Mouse (Mus musculus) E14TG2a.4 (cell line): ENCODE measurements around the gene Cyfip2.

Experiments used
- CTCF ChIP-seq: conservative IDR thresholded peaks from 2 replicates; pipeline ENCODE4 v1.5.1; 2014; ENCODE audit warnings: low read length
- NANOG ChIP-seq: IDR thresholded peaks from 2 replicates; pipeline ENCODE4 v1.6.1; 2014; ENCODE audit warnings: borderline replicate concordance, low read length, mixed read lengths
- POU5F1 ChIP-seq: IDR thresholded peaks from 2 replicates; pipeline ENCODE4 v1.6.1; 2014; ENCODE audit warnings: low read length, borderline replicate concordance

DNA sequence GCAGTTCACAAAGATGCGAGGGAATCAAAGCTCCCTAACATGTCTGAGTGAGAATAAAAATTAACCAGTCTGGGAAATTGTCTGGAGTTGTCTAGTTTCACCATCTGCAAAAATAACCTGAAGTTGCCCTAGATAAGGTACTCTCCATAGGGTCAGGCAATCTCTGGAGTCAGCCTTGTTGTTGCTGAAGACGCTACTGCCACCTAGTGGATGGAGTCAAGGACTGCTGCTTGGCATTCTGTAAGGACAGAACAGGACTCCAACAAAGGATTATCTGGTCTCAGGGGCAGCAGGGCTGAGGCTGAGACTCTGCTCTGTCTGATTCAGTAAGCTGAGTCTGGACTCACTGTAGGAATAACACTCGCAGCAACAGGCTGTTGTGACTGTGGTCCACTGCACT, 97.3 kb downstream of the Cyfip2 start:
- peak; percentile 87 for TF ChIP-seq CTCF
- TF ChIP-seq POU5F1 = no peak
- no peak for TF ChIP-seq NANOG
